Mouse (Mus musculus) olfactory bulb, adult 2 months (tissue): ENCODE data around the gene Cplx2.

ENCODE experiments used
- CTCF ChIP-seq: fragments of 200-500 bp; IDR thresholded peaks from 2 replicates; pipeline ENCODE4 v1.5.1; 2012; ENCODE audit warnings: low read depth, mild to moderate bottlenecking, low read length, moderate library complexity; ENCODE audit not compliant: insufficient read depth
- POLR2A ChIP-seq: fragments of 200-500 bp; IDR thresholded peaks from 2 replicates; pipeline ENCODE4 v1.6.1; 2012; ENCODE audit warnings: mild to moderate bottlenecking, low read depth, low read length, moderate library complexity; ENCODE audit not compliant: insufficient read depth

GRCm38 (mm10) chr13:54364686-54365085, 6.5 kb upstream of the Cplx2 start:
- TF ChIP-seq POLR2A (no peak), CTCF (no peak)
